Mouse (Mus musculus): ENCODE data around the gene Arid3a.

- no peak for TF ChIP-seq POLR2A (IDR thresholded peaks at IDR 0.05; ENCODE audit: insufficient read depth, low read depth, low read length)
- TF ChIP-seq CTCF (IDR thresholded peaks at IDR 0.05): no peak
Measured at GRCm38 (mm10) chr10:79928907-79929701, 2.3 kb downstream of the Arid3a start.
